Mouse (Mus musculus) thymus, adult 18-20 months (tissue): ENCODE results near the gene Pdilt.

Source experiments
- DNase-seq, 2 experiments: peaks; one replicate each; pipeline ENCODE4 v3.0.0; 2022; ENCODE audit warnings: mixed read lengths in 2 of 2

Pdilt gene

DNA sequence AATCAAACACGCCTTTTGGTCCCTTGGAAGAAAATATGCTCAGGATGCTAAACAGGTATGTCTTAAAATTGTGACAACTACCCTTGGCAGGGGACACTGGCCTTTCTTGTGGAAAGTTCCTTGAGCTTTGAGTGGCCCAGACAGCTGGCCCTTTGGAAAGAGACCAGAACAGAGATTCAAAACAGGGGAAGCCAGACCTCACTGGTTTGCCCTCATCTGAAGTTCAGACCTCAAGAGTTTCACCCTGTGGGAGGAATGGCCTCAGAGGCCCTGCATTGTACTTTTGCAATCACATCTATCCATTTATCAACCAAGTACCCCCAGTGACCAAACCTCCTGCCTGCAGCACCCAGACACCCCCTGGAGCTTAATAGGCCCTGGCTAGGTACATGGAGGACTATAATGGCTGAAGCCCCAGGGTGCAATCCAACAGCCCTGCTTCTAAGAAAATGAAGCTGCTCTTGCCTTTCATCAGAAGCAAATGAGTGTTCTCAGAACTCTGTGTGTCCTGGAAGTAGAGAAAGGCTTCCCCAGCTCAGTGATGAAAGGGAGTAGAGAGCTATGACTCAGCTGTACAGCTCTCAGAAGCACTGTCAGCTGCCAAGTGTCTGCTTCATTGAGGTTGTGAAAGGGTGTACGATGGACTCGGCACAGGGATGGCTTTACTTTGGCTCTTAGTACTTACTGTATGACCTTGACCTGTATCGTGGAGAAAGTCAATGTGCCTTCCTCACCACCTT is 33.1 kb downstream of the Pdilt start:
- DNase-seq, result no peak

DNA sequence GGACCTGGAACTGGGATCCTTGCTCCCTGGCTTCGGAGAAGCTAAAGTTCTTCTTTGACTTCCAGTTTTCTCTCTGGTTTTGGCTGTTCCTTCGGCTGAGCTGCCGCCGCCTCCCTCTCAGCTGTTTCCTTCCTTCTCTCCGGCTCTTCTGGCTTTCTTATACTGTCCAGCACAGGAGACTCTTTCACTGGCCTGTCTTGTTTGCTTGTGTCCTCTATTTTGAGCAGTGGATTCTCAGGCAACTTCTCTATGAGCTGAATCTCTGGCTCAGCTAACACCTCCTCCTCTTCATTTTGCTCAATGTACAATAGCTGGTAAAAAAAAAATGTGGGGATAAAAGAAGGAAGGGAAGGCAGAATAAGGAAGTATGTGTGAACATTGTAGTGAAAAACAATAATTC is 36.6 kb downstream of the Pdilt start:
- no peak for DNase-seq

DNA sequence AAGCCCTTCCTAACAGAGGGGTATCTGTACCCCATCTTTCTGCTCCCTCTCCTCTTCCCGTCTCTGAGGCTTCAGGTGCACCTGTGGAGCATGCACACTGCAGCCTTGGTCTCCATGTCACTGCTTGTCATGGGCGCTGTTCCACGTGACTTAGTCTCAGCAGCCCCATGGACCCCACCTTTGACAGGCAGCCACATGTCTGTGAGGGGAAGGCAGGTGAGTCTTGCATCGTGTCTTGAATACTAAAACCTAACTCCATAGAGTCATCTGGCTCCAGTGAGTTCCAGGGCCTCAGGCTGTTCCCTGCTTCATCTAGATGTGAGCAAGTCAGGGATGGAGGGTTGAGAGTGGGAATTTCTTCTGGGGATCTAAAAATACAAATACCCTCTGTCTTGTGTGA is 39.1 kb downstream of the Pdilt start:
- no peak for DNase-seq

DNA sequence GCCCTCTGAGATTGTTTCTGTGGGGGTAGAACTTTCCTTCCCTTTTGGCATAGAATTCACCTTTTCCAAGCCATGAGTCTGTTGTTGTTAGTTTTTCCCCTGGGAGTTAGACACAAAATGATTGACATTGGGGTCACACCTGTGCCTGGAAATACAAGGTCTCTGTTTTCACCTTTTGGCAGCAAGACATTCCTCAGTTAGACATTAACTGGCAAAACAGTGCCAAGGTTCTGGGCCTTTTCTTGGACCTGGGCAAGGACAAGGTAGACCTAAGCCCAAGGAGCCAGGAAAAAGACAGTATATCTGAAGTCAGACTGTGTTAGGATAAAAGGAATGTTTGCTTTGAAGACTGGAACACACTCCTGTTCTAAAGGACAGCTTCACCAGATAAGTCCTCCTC is 44.0 kb downstream of the Pdilt start, which contains the start of gene Umod:
Gene Umod (minus strand): TSS at position 27 of the 400 bp plus-strand sequence.
- DNase-seq, result no peak

DNA sequence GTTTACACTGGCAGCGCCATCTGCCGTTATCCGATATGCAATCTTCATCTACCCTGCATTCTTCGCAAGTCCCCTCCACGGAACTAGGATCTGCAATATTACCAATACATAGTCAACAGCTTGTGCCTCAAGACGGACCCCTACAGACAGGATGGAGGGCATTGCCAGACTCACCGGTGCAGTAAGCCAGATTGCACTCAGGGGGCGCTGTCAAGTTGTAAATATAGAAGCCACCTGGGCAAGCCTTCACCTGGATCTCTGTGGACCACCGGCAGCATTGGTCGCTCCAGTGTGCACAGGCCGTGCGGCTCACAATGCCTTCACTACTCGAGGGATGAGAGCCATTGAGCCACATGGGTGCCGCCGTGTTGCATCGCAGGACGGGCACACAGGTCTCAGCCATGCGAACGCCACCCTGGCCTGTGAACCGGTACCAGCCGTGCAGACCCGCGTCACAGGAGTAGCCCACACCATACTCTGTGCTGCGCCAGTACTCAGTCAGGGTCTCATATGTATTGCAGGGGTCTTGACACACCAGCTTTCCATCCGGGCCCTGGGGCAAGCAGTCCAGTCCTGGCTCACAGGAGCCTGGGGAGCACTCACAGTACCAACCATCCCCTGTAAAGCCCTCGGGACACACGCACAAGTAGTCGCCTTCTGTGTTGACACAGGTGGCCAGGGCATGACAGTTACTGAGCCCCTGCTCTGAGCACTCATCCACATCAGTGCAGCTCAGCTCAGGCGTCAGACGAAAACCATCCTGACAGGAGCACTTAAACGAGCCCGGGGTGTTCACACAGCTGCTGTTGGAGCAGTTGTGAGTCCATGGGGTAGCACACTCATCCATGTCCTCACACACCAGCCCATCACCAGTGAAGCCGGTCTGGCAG is 46.5 kb downstream of the Pdilt start:
- DNase-seq, result no peak

DNA sequence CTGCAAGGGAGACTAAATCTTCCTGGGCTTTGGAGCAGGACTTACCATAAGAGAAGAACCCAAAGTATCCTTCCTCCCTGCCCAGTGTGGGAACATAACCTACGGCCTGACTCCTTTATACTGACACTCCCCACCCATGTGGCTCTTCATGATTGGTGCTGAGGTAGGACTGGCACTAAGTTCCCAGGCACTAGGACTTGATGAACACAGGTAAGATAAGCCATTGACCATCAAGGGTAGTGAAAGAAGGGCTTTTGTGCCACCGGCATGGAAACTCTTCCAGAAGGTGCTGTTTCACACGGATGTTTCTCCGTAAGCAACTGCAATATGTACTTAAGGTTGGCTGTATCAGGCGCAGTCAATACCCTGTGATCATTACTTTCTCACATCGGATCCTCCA is 64.1 kb downstream of the Pdilt start, which contains the start of gene Gp2:
Gene Gp2 (minus strand): TSS at position 101 of the 400 bp plus-strand sequence.
- no peak for DNase-seq

DNA sequence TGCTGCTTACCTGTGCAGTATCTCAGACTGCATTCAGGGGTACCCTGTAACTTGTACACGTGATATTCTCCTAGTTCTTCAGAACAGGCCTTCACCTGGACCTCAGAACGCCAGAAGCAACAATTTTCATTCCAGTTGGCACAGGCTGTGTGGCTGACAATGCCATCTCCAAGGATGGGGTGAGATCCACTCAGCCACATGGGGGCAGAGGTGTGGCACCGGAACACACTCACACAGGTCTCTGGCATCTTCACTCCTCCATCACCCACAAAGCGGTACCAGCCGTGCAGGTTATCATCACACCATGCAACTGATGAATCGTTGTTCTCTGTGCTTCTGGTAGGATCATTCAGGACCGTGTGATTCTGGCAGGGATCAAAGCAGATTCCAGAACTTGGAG is 69.1 kb downstream of the Pdilt start:
- no peak for DNase-seq

DNA sequence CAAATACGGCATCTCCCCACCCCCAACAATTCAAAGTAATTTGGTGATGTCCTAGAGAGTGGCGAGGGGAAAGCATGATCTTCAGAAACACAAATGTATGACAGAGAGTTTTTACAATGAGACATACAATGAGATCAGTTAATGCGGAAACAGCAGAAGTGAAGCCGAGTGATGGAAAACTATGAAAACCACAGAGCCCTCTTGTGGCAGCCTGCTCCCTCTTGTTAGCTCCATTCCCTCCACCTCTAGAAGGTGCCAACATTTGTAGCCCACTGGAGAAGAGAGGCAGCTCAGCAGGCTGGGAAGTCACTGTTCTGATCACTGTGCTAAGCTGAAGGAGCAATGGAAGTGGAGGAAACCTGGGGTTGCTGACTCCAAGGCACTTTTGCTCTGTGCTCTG is 79.4 kb downstream of the Pdilt start:
- DNase-seq, result no peak

DNA sequence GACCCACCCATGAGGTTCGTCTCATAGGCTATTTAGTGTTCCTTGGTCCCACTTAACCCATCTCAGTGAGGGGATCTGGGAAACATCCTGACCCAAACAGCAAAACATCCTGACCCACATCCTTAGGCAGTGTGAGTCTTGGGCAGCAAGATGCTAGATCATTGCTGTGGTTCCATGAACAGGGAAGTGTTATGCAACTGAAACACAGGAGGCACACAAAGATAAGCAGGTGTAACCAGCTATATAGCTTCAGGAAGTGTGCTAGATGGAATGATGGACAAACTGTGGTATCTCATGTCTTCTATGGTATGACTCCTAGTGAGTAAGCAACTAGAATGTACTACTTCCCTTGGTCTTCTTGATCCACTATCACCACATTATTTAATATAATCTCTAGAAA is 81.4 kb downstream of the Pdilt start:
- no peak for DNase-seq
